Mouse (Mus musculus): ENCODE results near the gene Hmgcr.

DNA sequence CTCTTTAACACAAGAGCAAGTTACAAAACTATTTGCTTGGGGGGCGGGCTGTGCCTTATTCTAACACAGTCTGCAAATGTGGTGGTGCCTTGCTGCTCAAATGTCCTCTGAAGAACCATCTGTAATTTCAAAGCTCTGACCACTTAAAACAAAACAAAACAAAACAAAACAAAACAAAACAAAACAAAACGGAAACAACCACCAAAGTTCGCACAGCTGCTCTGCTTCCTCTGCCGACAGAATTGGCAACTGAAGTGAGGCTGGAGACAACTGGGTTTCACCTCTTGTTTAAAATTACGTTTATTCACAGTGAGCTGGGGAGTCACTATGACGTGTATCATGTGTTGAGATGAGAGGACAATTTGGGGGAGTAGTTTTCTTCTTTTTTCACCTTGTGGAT, 7.9 kb upstream of the Hmgcr start:
- TF ChIP-seq CTCF (IDR thresholded peaks at IDR 0.05; ENCODE audit: low read depth), result no peak
- TF ChIP-seq EP300 (IDR thresholded peaks at IDR 0.05; ENCODE audit: low read depth), result no peak

Data from liver, postnatal 0 days (tissue).